Mouse (Mus musculus) MEL (cell line): ENCODE data around the gene Sox15.

ENCODE experiments used
- CTCF ChIP-seq, 3 experiments: IDR thresholded peaks in 2 of 3; conservative IDR thresholded peaks in 1 of 3; 2 replicates each; pipeline ENCODE4 v1.5.1; 2011 to 2012; ENCODE audit warnings: low read length in 3 of 3, low read depth in 2 of 3, mild to moderate bottlenecking in 2 of 3, improper control_type of control experiment in 1 of 3, inconsistent platforms in 1 of 3, mixed read lengths in 1 of 3, moderate library complexity in 1 of 3; ENCODE audit not compliant: control insufficient read depth in 1 of 3, insufficient read depth in 1 of 3, poor library complexity in 1 of 3, severe bottlenecking in 1 of 3
- MAX ChIP-seq: IDR thresholded peaks from 2 replicates; pipeline ENCODE4 v1.6.1; 2011; ENCODE audit warnings: low read length, improper control_type of control experiment
- MYC ChIP-seq: IDR thresholded peaks from 2 replicates; pipeline ENCODE4 v1.6.1; 2011; ENCODE audit warnings: low read depth, mild to moderate bottlenecking, low read length, improper control_type of control experiment, moderate library complexity
- POLR2A ChIP-seq, 2 experiments: IDR thresholded peaks; 2 replicates each; pipeline ENCODE4 v1.6.1; 2011 to 2012; ENCODE audit warnings: low read length in 2 of 2, mild to moderate bottlenecking in 2 of 2, control low read depth in 1 of 2, improper control_type of control experiment in 1 of 2, low read depth in 1 of 2, moderate library complexity in 1 of 2; ENCODE audit not compliant: control insufficient read depth in 1 of 2, insufficient read depth in 1 of 2, poor library complexity in 1 of 2
- SMC3 ChIP-seq: IDR thresholded peaks from 2 replicates; pipeline ENCODE4 v1.6.1; 2011; ENCODE audit warnings: low read depth, low read length, improper control_type of control experiment
- TCF12 ChIP-seq: IDR thresholded peaks from 2 replicates; pipeline ENCODE4 v1.6.1; 2014; ENCODE audit warnings: low read depth, mild to moderate bottlenecking, inconsistent platforms, low read length, improper control_type of control experiment, moderate library complexity
- ZNF384 ChIP-seq: IDR thresholded peaks from 2 replicates; pipeline ENCODE4 v1.6.1; 2012; ENCODE audit warnings: low read depth, mild to moderate bottlenecking, inconsistent platforms, low read length, improper control_type of control experiment

DNA sequence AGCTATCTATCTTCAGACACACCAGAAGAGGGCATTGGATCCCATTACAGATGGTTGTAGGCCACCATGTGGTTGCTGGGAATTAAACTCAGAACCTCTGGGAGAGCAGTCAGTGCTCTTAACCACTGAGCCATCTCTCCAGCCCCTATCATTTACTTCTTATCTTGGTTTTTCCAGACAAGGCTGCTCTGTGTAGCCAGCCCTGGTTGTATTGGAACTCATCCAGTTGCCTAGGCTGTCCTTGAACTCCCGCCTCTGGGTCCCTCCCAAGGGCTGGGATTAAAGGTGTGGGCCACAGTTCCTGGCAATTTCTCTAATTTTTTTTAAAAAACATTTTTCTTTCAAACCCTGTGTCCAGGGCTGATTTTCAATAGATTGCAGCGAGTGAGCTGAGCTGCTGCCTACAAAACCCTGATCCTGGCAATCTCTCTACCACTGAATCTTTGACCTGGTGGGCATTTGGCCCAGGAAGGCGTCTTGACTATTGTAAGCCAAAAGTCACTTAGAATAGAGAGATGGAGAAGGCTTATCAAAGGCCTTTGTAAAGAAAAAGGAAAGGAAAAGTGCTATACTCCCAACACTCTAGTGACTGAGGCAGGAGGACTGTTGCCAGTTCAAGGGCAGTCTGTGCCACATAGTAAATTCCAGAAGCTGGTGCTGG is 6.2 kb downstream of the Sox15 start:
- TF ChIP-seq CTCF (IDR thresholded peaks at IDR 0.05 in 2 of 3, conservative IDR thresholded peaks at IDR 0.05 in 1 of 3; ENCODE audit: control insufficient read depth in 1 of 3, insufficient read depth in 1 of 3, low read depth in 2 of 3, low read length in 3 of 3, poor library complexity in 1 of 3, severe bottlenecking in 1 of 3) (no peak), MYC (no peak), POLR2A (IDR thresholded peaks at IDR 0.05; ENCODE audit: control insufficient read depth in 1 of 2, insufficient read depth in 1 of 2, low read depth in 1 of 2, low read length in 2 of 2, poor library complexity in 1 of 2) (no peak), MAX (no peak), ZNF384 (no peak), TCF12 (no peak), SMC3 (no peak)
